Mouse (Mus musculus): Measurements from ENCODE around the gene Cmss1.

GRCm38 (mm10) chr16:57399566-57399965 lies 207.1 kb downstream of the Cmss1 start:
- TF ChIP-seq POLR2A (IDR thresholded peaks at IDR 0.05; ENCODE audit: insufficient read depth, low read length) (no peak), EP300 (IDR thresholded peaks at IDR 0.05; ENCODE audit: insufficient read depth, low read depth, low read length) (no peak), CTCF (IDR thresholded peaks at IDR 0.05; ENCODE audit: low read depth, low read length) (no peak)

Data from ES-Bruce4 (cell line).